Mouse (Mus musculus): ENCODE data around the gene Mettl7b.

DNA sequence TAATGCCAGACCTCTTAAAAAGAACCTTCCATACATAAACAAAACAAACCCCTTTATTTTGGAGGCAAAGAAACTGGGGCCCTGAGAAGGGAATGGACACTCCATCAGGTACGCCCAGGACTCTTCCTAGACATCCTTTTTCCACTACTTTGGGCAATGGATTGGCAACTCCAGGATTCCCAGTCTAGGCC lies 38.1 kb downstream of the Mettl7b start, which contains the start of gene Rdh5:
- no peak for TF ChIP-seq CTCF (IDR thresholded peaks at IDR 0.05; ENCODE audit: low read depth)
- TF ChIP-seq EP300 (IDR thresholded peaks at IDR 0.05; ENCODE audit: low read depth), result no peak
